Mouse (Mus musculus) hindbrain, postnatal 0 days (tissue): ENCODE results near the gene 4930452B06Rik. TPM values are rescaled to one million over a fixed set of nuclear protein-coding genes. Genes with fewer than 3 reads are reported as not detected.

Experiments
- ATAC-seq: fragments of 200-750 bp; cut with Nextera tagmentation; 2 replicates; pipeline ENCODE4 v1.8.0; 2017; ENCODE audit warnings: mild to moderate bottlenecking, moderate TSS enrichment, moderate library complexity
- DNase-seq: peaks from one replicate; pipeline ENCODE4 v3.0.0-alpha.2; 2015; ENCODE audit warnings: low spot score
- H3K27ac ChIP-seq: fragments of 300-500 bp; sonication (generic); 2 replicates; pipeline ENCODE4 v1.5.1; 2014; ENCODE audit warnings: mild to moderate bottlenecking
- H3K27me3 ChIP-seq: fragments of 300-500 bp; sonication (generic); 2 replicates; pipeline ENCODE4 v1.6.1; 2014; ENCODE audit warnings: low read length, mixed read lengths; ENCODE audit not compliant: insufficient read depth
- H3K36me3 ChIP-seq: fragments of 300-500 bp; sonication (generic); 2 replicates; pipeline ENCODE4 v1.6.1; 2014; ENCODE audit warnings: low read length, mixed read lengths; ENCODE audit not compliant: insufficient read depth
- H3K4me1 ChIP-seq: fragments of 300-500 bp; sonication (generic); 2 replicates; pipeline ENCODE4 v1.6.1; 2014; ENCODE audit warnings: antibody characterized with exemption, low read length, mixed read lengths; ENCODE audit not compliant: insufficient read depth
- H3K4me2 ChIP-seq: fragments of 300-500 bp; sonication (generic); 2 replicates; pipeline ENCODE4 v1.6.1; 2014; ENCODE audit warnings: low read depth, mild to moderate bottlenecking, low read length, moderate library complexity, mixed read lengths
- H3K4me3 ChIP-seq: fragments of 300-500 bp; sonication (generic); 2 replicates; pipeline ENCODE4 v1.5.1; 2014; ENCODE audit warnings: low read length
- H3K9ac ChIP-seq: fragments of 300-500 bp; sonication (generic); replicated peaks from 2 replicates; pipeline ENCODE4 v1.6.1; 2014; ENCODE audit warnings: mild to moderate bottlenecking, low read length, moderate library complexity, mixed read lengths
- H3K9me3 ChIP-seq: fragments of 300-500 bp; sonication (generic); 2 replicates; pipeline ENCODE4 v1.6.1; 2016; ENCODE audit warnings: low read length, mixed read lengths
- CTCF ChIP-seq: IDR thresholded peaks from 2 replicates; pipeline ENCODE4 v1.5.1; 2016; ENCODE audit warnings: antibody characterized with exemption, control low read depth, low read depth
- WGBS: fragments of 180-500 bp; shearing (Covaris S2); extraction: QIAGEN DNeasy Blood & Tissue Kit; methylation state at CpG from one replicate; pipeline ENCODE4 v1.1.7; 2014; 5-methylcytosine and 5-hydroxymethylcytosine counted together
- polyA plus RNA-seq: library from polyadenylated mRNA; unstranded; fragments of >200 nt; fragmentation: Nextera tagmentation; extraction: Ambion mirVana; gene quantifications from 2 replicates; pipeline ENCODE4 v1.2.1, GENCODE M21; 2015
- total RNA-seq: library from RNA; depleted of rRNA; stranded (reverse); fragments of >200 nt; gene quantifications from 2 replicates; pipeline ENCODE4 v1.2.3, GENCODE M21; 2014

The 4930452B06Rik gene
- total and polyA plus RNA-seq, 2 experiments from 2014 or later: 8.9 to 9.0 TPM

DNA sequence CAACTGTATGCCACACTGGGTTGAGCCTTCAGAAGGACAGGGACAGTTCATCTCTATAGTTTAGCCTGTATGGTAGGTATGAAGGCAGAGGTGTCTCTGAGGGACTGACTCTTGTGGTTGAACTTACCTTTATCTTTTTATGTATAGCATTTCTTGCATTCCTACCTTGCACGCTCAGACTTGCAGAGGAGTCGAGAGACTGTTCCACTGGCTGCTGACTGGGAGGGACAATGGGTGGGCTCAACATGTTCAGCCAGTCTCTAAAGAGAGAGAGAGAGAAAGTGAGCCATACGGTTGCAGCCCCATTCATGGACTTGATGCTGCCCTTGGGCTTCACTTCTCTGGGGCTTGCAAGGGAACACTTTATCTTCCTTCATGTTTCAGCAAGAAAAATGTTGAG lies 223.3 kb downstream of the 4930452B06Rik start:
- TF ChIP-seq CTCF: no peak
- ATAC-seq: no peak
- 78% methylated on average over 3 of the region's 3 CpGs for WGBS

DNA sequence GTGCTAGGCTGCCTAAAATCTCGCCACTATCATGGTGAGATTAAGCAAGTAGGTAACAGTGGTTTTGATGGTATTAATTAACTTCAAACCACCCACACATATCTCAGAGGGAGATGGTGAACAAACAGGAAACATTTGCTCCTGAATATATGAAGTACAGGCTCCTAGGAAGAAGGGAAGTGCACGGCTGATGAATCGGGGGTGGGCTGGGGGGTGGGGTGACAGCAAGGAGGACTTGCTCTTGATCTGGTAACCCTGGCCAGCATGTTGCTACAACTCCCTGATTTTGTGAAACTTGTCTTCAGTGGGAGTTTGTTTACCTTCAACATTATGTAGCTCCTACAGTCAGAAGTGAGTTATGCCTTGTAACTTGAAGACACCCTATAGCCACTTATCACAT lies 224.4 kb downstream of the 4930452B06Rik start:
- no peak for ATAC-seq
- Histone ChIP-seq H3K4me2 (no peak overlapping the region), H3K9ac (no peak overlapping the region), H3K27me3 (no peaks in the 10 kb centered on the region), H3K27ac (no peak overlapping the region), H3K9me3 (no peaks in the 10 kb centered on the region), H3K4me1 (no peaks in the 10 kb centered on the region), H3K4me3 (no peak overlapping the region), H3K36me3 (no peaks in the 10 kb centered on the region)
- 77% methylated on average over 3 of the region's 3 CpGs for WGBS
- no peak for TF ChIP-seq CTCF
- no peak for DNase-seq

More for the DNA sequence above, 223.3 kb downstream of the 4930452B06Rik start:
- no peak for DNase-seq
- Histone ChIP-seq H3K36me3 (no peaks in the 10 kb centered on the region), H3K9me3 (no peaks in the 10 kb centered on the region), H3K27me3 (no peaks in the 10 kb centered on the region), H3K4me2 (no peak overlapping the region), H3K27ac (no peak overlapping the region), H3K4me3 (no peak overlapping the region), H3K9ac (no peak overlapping the region), H3K4me1 (no peaks in the 10 kb centered on the region)

DNA sequence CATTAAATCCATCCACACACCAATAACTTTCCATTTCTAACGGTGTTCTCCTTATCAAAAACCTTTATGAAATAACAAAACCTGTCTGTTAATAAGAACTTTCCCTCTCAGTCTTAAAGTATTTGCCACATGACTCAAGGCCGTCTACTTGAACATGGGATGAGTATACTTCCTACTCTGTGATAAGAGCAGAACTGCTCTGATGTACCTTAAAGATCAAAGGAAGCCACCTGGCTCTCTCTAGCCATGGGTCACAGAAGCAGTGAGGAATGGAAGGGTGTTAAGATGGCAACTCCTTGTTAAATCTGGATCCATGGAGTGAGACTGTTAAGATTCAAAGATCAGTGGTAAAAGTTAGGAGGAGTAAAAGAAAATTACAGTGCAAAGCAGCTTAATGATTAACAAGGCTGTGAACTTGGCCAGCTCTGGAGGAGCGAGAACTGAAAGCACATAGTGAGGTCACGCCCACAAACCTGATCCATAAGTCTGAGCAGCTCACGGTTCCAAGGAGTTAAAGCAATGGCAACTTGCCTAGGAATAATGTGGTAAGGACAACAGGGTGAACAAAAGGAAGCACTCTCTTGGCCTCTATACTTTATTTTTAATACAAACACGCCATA lies 235.3 kb downstream of the 4930452B06Rik start:
- ATAC-seq (no peak), DNase-seq (no peak)
- no peak overlapping the region for H3K9ac ChIP-seq
- H3K36me3 ChIP-seq: no peaks in the 10 kb centered on the region
- no peaks in the 10 kb centered on the region for H3K4me1 ChIP-seq
- H3K4me2 ChIP-seq: no peak overlapping the region
- TF ChIP-seq CTCF: no peak
- no peak overlapping the region for H3K27ac ChIP-seq
- H3K9me3 ChIP-seq: no peaks in the 10 kb centered on the region
- WGBS: 80% methylated on average over 6 of the region's 6 CpGs
- H3K27me3 ChIP-seq: no peaks in the 10 kb centered on the region
- no peak overlapping the region for H3K4me3 ChIP-seq

DNA sequence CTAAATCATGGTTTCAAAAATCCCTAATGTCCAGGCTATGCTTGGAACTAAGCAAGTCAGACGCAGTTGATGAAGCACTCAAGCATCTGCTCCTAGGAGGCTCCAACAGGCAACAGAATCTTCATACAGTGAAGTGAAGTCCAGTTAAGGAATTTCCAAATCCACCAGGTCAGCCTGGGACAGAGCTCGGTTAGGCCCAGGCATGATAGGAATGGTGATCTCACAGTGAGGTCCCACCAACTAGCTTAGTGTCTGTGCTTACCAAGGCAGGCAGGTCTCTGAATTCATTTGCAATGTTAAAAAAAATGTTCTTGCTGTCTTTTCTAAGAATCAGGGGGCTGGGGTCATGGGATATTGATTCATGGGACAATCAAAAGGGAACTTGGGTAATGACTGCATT lies 236.3 kb downstream of the 4930452B06Rik start:
- Histone ChIP-seq H3K27ac (no peak overlapping the region), H3K9ac (no peak overlapping the region), H3K27me3 (no peaks in the 10 kb centered on the region), H3K4me3 (no peak overlapping the region), H3K36me3 (no peaks in the 10 kb centered on the region), H3K4me2 (no peak overlapping the region), H3K9me3 (no peaks in the 10 kb centered on the region), H3K4me1 (no peaks in the 10 kb centered on the region)
- DNase-seq: no peak
- no peak for ATAC-seq
- 86% methylated on average over 2 of the region's 2 CpGs for WGBS
- TF ChIP-seq CTCF: no peak

DNA sequence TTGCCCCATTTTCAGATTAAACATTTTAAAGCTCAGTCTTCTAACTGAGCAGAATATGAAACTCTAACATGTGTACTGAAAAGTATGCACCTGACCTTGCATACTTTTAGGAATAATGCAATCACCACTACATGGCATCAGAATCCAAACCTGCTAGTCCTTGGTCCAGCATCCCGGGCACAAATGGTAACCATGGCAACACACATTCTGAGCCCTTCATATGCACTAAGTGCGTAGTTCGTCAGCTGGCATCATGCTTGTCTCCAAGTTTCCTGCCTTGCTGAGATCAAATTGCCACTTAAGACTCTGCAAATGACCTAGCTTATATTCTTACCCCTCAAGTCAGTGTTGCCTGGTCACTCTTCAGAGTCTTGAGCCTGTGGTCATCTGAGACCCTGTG lies 243.2 kb downstream of the 4930452B06Rik start:
- no peak overlapping the region for H3K4me2 ChIP-seq
- DNase-seq (peak; percentile 61), ATAC-seq (0 out of 2 replicates have a peak, but pooled peaks have one; percentile 56)
- H3K4me3 ChIP-seq: no peak overlapping the region
- H3K9me3 ChIP-seq: no peaks in the 10 kb centered on the region
- H3K27ac ChIP-seq: no peak overlapping the region
- H3K27me3 ChIP-seq: no peaks in the 10 kb centered on the region
- H3K36me3 ChIP-seq: no peaks in the 10 kb centered on the region
- no peak overlapping the region for H3K9ac ChIP-seq
- no peaks in the 10 kb centered on the region for H3K4me1 ChIP-seq
- TF ChIP-seq CTCF: no peak
- 43% methylated on average over 3 of the region's 3 CpGs for WGBS

DNA sequence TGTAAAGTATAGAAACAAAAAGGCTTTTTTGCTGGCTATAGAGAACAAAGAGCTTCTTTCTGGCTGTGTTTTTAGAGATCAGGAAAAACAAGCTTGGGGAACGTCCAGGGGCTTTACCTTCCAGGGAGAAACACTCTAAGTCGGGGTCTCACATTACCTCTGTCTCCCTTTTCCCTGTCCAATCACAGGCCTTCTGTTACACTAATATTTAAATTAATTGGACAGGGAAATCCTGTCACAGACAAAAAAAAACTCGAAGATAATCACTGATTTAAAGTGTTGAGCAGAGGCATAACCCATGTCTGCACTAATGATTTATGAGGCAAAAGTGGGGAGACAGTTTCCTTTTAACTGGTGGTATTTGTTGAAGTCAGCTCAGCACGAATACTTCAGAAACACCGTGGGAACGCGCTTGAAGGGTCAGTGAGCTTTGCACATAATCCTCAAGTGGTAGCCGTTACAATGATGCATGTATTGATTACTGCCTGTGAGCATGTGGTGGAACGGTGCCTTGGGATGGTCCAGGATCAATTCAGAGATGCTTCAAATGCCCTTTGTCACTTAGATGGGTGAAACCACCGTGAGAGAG lies 244.7 kb downstream of the 4930452B06Rik start:
- Histone ChIP-seq H3K4me2 (no peak overlapping the region), H3K9me3 (no peaks in the 10 kb centered on the region), H3K36me3 (no peaks in the 10 kb centered on the region), H3K9ac (no peak overlapping the region), H3K27ac (no peak overlapping the region), H3K27me3 (no peaks in the 10 kb centered on the region), H3K4me1 (no peaks in the 10 kb centered on the region), H3K4me3 (no peak overlapping the region)
- TF ChIP-seq CTCF: no peak
- WGBS: 41% methylated on average over 10 of the region's 10 CpGs
- DNase-seq (no peak), ATAC-seq (no peak)

DNA sequence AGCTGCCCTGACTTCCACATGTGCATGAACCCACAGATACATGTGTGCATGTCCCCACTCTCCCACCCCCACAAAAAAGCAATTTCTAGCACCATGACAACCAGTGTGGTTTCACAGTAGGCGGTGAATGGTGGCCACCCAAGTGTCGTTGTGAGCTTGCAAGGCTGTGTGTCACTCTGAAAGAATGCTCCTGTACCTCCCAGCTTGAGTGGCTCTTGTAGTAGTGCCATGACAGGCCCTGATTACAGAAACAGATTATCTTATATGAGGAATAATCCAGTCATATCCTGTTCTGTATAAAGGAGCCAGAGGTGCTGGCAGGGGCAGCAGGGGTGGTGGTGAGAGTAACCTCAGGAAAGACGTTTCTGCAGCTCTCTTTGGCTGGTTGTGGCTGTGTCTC lies 247.4 kb downstream of the 4930452B06Rik start:
- no peak overlapping the region for H3K9ac ChIP-seq
- H3K9me3 ChIP-seq: no peaks in the 10 kb centered on the region
- 52% methylated on average over 3 of the region's 3 CpGs for WGBS
- H3K36me3 ChIP-seq: no peaks in the 10 kb centered on the region
- H3K27me3 ChIP-seq: no peaks in the 10 kb centered on the region
- no peak overlapping the region for H3K4me2 ChIP-seq
- H3K4me3 ChIP-seq: no peak overlapping the region
- H3K4me1 ChIP-seq: no peaks in the 10 kb centered on the region
- no peak for ATAC-seq
- H3K27ac ChIP-seq: no peak overlapping the region
- DNase-seq: no peak
- TF ChIP-seq CTCF: no peak
